Mouse (Mus musculus) cortical plate, adult 2 months (tissue): Measurements from ENCODE around the gene Rrm1.

Source experiments
- CTCF ChIP-seq: fragments of 200-500 bp; IDR thresholded peaks from 2 replicates; pipeline ENCODE4 v1.5.1; 2011; ENCODE audit warnings: mild to moderate bottlenecking, control low read depth, low read length; ENCODE audit not compliant: insufficient read depth; ENCODE audit errors: extremely low read depth
- POLR2A ChIP-seq: fragments of 200-500 bp; IDR thresholded peaks from 2 replicates; pipeline ENCODE4 v1.6.1; 2011; ENCODE audit warnings: mild to moderate bottlenecking, low read length, control low read depth; ENCODE audit not compliant: insufficient read depth; ENCODE audit errors: extremely low read depth

DNA sequence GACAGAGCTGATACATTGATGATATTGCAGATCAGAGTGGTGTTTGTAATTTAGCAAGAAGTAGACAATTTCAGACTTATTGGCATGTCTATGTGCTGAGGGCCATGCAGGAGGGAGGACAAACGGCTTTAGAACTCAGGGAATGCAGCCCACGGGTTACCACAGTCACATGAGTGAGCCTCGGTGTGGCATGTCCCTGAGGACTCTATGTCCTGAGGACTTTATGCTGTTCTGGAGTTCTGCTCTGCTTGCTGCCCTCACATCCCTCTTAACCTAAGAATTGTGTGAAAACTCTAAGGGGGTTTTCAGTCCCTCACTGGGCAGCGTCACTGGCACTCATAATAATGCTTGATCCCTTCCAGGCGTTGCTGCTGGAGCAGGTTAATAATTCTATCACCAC lies 31.2 kb downstream of the Rrm1 start:
- TF ChIP-seq CTCF (no peak), POLR2A (no peak)
